In genomic region chr16:86454031-86454430, GRCm38 (mm10) we compare ENCODE assay signal across 22 mouse cellular contexts.
DNase-seq lines count a peak whose midpoint lies in the region; ATAC-seq and TF ChIP-seq lines count a peak whose summit lies in the region.
"Had no signal": no experiment of that assay in that cellular context is flagged by ENCODE, and none has a peak within 500 bp of the region (broad histone marks: within the 10 kb centered on the region; RNA-seq: fewer than 3 reads in every experiment).

No protein-coding gene starts in this region.

- no peak overlapping the region for H3K4me3 ChIP-seq in heart, adult 2 months
- no peak overlapping the region for H3K4me3 ChIP-seq in liver, postnatal 0 days (ENCODE audit: low read depth, low read length)
- H3K4me3 ChIP-seq: embryonic facial prominence, embryonic 15.5 days; erythroblast, embryonic 14.5 days; forebrain, embryonic 10.5 days; heart, embryonic 15.5 days; hindbrain, embryonic 13.5 days had no signal

- no peaks in the 10 kb centered on the region for H3K27me3 ChIP-seq in heart, adult 2 months (ENCODE audit: control insufficient read depth, insufficient read depth, low read length)
- H3K27me3 ChIP-seq in liver, postnatal 0 days (ENCODE audit: insufficient read depth, low read length), result no peaks in the 10 kb centered on the region
- H3K27me3 ChIP-seq: embryonic facial prominence, embryonic 15.5 days; heart, embryonic 15.5 days; hindbrain, embryonic 13.5 days had no signal

- peaks cover 3% of the 10 kb centered on the region for H3K4me1 ChIP-seq in heart, adult 2 months (ENCODE audit: control insufficient read depth, insufficient read depth, low read length)
- H3K4me1 ChIP-seq in liver, postnatal 0 days (ENCODE audit: insufficient read depth), result no peaks in the 10 kb centered on the region
- H3K4me1 ChIP-seq: embryonic facial prominence, embryonic 15.5 days; heart, embryonic 15.5 days; hindbrain, embryonic 13.5 days had no signal

- intact Hi-C loops in heart, adult 2 months (cut with DNase I), result loop anchor here (1.0 to 10.0 kb wide), 4 partner anchors 192 to 671 kb away; no protein-coding TSS in a partner anchor
- intact Hi-C loops in heart, postnatal 14 days (cut with DNase I), result no loop called here

- no peak for TF ChIP-seq CTCF in heart, adult 2 months (IDR thresholded peaks at IDR 0.05)
- no peak for TF ChIP-seq CTCF in liver, postnatal 0 days (IDR thresholded peaks at IDR 0.05; ENCODE audit: low read depth)

- H3K9ac ChIP-seq in heart, adult 2 months (ENCODE audit: low read depth, low read length), result no peak overlapping the region
- no peak overlapping the region for H3K9ac ChIP-seq in liver, postnatal 0 days (replicated peaks)
- H3K9ac ChIP-seq: embryonic facial prominence, embryonic 15.5 days; heart, embryonic 15.5 days; hindbrain, embryonic 13.5 days had no signal

- H3K9me3 ChIP-seq in liver, postnatal 0 days (ENCODE audit: low read length), result no peaks in the 10 kb centered on the region
- H3K9me3 ChIP-seq: embryonic facial prominence, embryonic 15.5 days; forebrain, embryonic 10.5 days; heart, embryonic 15.5 days; hindbrain, embryonic 13.5 days had no signal

- TF ChIP-seq EP300 in heart, adult 2 months (IDR thresholded peaks at IDR 0.05; ENCODE audit: insufficient read depth, low read depth, low read length), result no peak
- TF ChIP-seq EP300 in liver, postnatal 0 days (IDR thresholded peaks at IDR 0.05; ENCODE audit: low read depth), result peak; percentile 37; the same call in 1 of the 2 replicates

- H3K79me2 ChIP-seq in heart, adult 2 months (replicated peaks; ENCODE audit: control insufficient read depth, insufficient read depth, low read length), result no peaks in the 10 kb centered on the region

- peak overlapping the region; percentile 80 for H3K27ac ChIP-seq in heart, adult 2 months
- no peak overlapping the region for H3K27ac ChIP-seq in liver, postnatal 0 days (ENCODE audit: low read depth)
- H3K27ac ChIP-seq: embryonic facial prominence, embryonic 15.5 days; forebrain, embryonic 10.5 days; heart, embryonic 15.5 days; hindbrain, embryonic 13.5 days; hindbrain, postnatal 0 days had no signal

- TF ChIP-seq POLR2A in heart, adult 2 months (IDR thresholded peaks at IDR 0.05; ENCODE audit: insufficient read depth, low read depth, low read length), result no peak

- no peak for ATAC-seq in liver, postnatal 0 days
- ATAC-seq: forebrain, embryonic 14.5 days; hindbrain, postnatal 0 days had no signal

- no peak overlapping the region for H3K4me2 ChIP-seq in liver, postnatal 0 days (ENCODE audit: low read depth, low read length)
- H3K4me2 ChIP-seq: embryonic facial prominence, embryonic 15.5 days; heart, embryonic 11.5 days; heart, embryonic 15.5 days; hindbrain, embryonic 13.5 days had no signal

- no peaks in the 10 kb centered on the region for H3K36me3 ChIP-seq in heart, adult 2 months (ENCODE audit: control insufficient read depth, insufficient read depth, low read length)
- no peaks in the 10 kb centered on the region for H3K36me3 ChIP-seq in liver, postnatal 0 days (replicated peaks; ENCODE audit: insufficient read depth, low read length)
- H3K36me3 ChIP-seq: embryonic facial prominence, embryonic 15.5 days; forebrain, embryonic 10.5 days; heart, embryonic 15.5 days; hindbrain, embryonic 13.5 days had no signal

- DNase-seq in heart, adult 2 months, result no peak
- no peak for DNase-seq in heart, postnatal 14 days
- peak; percentile 40 for DNase-seq in kidney, adult 9 months
- DNase-seq in kidney, postnatal 10 days, result no peak
- DNase-seq in liver, postnatal 0 days, result no peak
- DNase-seq in liver, result no peak
- peak; percentile 23 for DNase-seq in NIH3T3 (ENCODE audit: low read depth)
- DNase-seq in right cerebral cortex, postnatal 14 days, result no peak
- DNase-seq: adrenal gland, postnatal 10 days; cerebellum, adult 18-20 months; cerebellum, adult 9-11 months; cerebellum, postnatal 36 days; gastrocnemius, postnatal 36 days; heart, adult 11 months had no signal

Comparison
In these comparisons a context has a peak if more than half of its experiments do, and no peak if none do; other contexts are left out.
1. DNase-seq: peak in kidney, adult 9 months (single experiment) and NIH3T3 (single experiment); none in heart, adult 2 months (0 of 2), heart, postnatal 14 days (0 of 2), kidney, postnatal 10 days (single experiment), liver, postnatal 0 days (single experiment), liver (single experiment) and right cerebral cortex, postnatal 14 days (single experiment).